Mouse (Mus musculus) lung, embryonic 14.5 days (tissue): Measurements from ENCODE around the gene Nipa1. TPM values are rescaled to one million over a fixed set of nuclear protein-coding genes. Genes with fewer than 3 reads are reported as not detected.

Experiments
- ATAC-seq: fragments of 200-750 bp; cut with Nextera tagmentation; 2 replicates; pipeline ENCODE4 v1.8.0; 2017; ENCODE audit warnings: mild to moderate bottlenecking, moderate TSS enrichment, moderate library complexity; ENCODE audit not compliant: insufficient read depth
- DNase-seq: peaks from one replicate; pipeline ENCODE4 v3.0.0-alpha.2; 2015
- H3K27ac ChIP-seq: fragments of 300-500 bp; sonication (generic); 2 replicates; pipeline ENCODE4 v1.5.1; 2014; ENCODE audit warnings: low read depth, mild to moderate bottlenecking, moderate library complexity
- H3K27me3 ChIP-seq: fragments of 300-500 bp; sonication (generic); 2 replicates; pipeline ENCODE4 v1.6.1; 2014; ENCODE audit warnings: low read length, control low read depth; ENCODE audit not compliant: insufficient read depth
- H3K36me3 ChIP-seq: fragments of 300-500 bp; sonication (generic); 2 replicates; pipeline ENCODE4 v1.6.1; 2014; ENCODE audit warnings: control low read depth; ENCODE audit not compliant: insufficient read depth
- H3K4me1 ChIP-seq: fragments of 300-500 bp; sonication (generic); 2 replicates; pipeline ENCODE4 v1.6.1; 2014; ENCODE audit warnings: antibody characterized with exemption, control low read depth; ENCODE audit not compliant: insufficient read depth
- H3K4me2 ChIP-seq: fragments of 300-500 bp; sonication (generic); 2 replicates; pipeline ENCODE4 v1.6.1; 2014; ENCODE audit warnings: mild to moderate bottlenecking
- H3K4me3 ChIP-seq: fragments of 300-500 bp; sonication (generic); 2 replicates; pipeline ENCODE4 v1.5.1; 2014; ENCODE audit warnings: low read depth, low read length
- H3K9ac ChIP-seq: fragments of 300-500 bp; sonication (generic); 2 replicates; pipeline ENCODE4 v1.6.1; 2014
- H3K9me3 ChIP-seq: fragments of 300-500 bp; sonication (generic); 2 replicates; pipeline ENCODE4 v1.6.1; 2016; ENCODE audit warnings: low read depth, low read length, control low read depth
- CTCF ChIP-seq: IDR thresholded peaks from 2 replicates; pipeline ENCODE4 v1.5.1; 2016; ENCODE audit warnings: antibody characterized with exemption, low read depth
- WGBS: fragments of 180-500 bp; shearing (Covaris S2); extraction: QIAGEN DNeasy Blood & Tissue Kit; methylation state at CpG from one replicate; pipeline ENCODE4 v1.1.7; 2014; 5-methylcytosine and 5-hydroxymethylcytosine counted together
- polyA plus RNA-seq: library from polyadenylated mRNA; unstranded; fragments of >200 nt; fragmentation: Nextera tagmentation; extraction: Ambion mirVana; gene quantifications from 2 replicates; pipeline ENCODE4 v1.2.1, GENCODE M21; 2014

Gene Nipa1
- polyA plus RNA-seq, 1 experiment from 2014 or later = 6.7 TPM

- no peaks in the 10 kb centered on the region for H3K36me3 ChIP-seq
- H3K4me1 ChIP-seq = no peaks in the 10 kb centered on the region
- H3K27ac ChIP-seq = no peak overlapping the region
- ATAC-seq = no peak
- DNase-seq = no peak
- 74% methylated on average over 1 of the region's 1 CpGs for WGBS
- H3K4me2 ChIP-seq = no peak overlapping the region
- no peak overlapping the region for H3K4me3 ChIP-seq
- no peaks in the 10 kb centered on the region for H3K27me3 ChIP-seq
- H3K9me3 ChIP-seq = no peaks in the 10 kb centered on the region
- TF ChIP-seq CTCF = no peak
- no peak overlapping the region for H3K9ac ChIP-seq
Measured at GRCm38 (mm10) chr7:56047178-56047577, 27.4 kb upstream of the Nipa1 start.

DNA sequence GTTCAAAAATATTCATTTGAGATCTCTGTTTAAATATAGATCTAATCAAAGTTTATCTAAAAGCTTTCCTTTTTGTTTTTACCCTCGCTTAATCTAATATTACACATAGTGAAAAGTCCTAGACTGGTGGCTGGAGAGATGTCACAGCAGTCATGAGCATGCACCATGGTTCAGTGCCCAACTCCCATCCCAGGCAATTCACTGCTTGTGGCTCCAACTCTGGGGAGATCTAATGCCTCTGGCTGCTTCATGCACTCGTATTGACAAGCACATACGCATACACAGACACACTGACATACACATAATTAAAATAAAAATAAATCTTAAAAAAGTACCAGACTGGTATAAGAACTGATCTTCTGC lies 24.5 kb upstream of the Nipa1 start:
- no peak for DNase-seq
- Histone ChIP-seq H3K4me2 (no peak overlapping the region), H3K36me3 (no peaks in the 10 kb centered on the region), H3K4me3 (no peak overlapping the region), H3K4me1 (no peaks in the 10 kb centered on the region), H3K27me3 (no peaks in the 10 kb centered on the region), H3K27ac (no peak overlapping the region), H3K9ac (no peak overlapping the region), H3K9me3 (no peaks in the 10 kb centered on the region)
- no peak for ATAC-seq
- TF ChIP-seq CTCF = no peak
- 76% methylated on average over 3 of the region's 3 CpGs for WGBS

DNA sequence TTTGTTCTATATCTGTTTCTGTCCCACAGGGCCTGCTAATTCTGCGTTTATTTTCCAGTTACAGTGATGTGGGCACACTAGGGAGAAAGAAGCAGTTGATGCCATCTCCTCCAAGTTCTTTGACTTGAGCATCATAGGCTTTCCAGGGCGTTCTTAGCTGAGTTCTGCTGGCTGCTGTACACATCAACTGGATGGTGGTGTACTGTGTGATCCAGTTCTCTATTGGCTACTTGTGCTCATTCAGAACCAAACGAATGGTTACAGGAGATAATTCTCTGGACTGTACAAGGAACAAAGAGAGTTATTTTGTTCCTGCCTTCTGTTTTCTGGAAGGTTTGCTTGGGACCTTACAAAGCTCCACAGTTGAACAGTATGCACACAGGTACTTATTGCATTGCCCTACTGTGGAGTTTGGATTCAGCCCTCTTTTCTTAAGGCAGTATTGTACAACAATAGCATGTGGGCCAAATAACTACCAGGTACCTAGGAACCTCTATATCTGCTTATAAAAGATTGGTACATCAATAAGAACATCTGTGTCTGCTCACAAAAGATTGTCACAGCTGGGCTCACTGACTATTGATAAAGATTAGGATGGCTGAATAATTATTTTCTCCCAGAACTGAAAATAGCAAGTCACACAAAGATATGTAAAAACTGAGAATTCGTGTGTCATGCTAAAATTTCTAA lies 24.0 kb upstream of the Nipa1 start:
- no peaks in the 10 kb centered on the region for H3K4me1 ChIP-seq
- WGBS = 59% methylated on average over 4 of the region's 4 CpGs
- no peaks in the 10 kb centered on the region for H3K27me3 ChIP-seq
- TF ChIP-seq CTCF = no peak
- no peaks in the 10 kb centered on the region for H3K36me3 ChIP-seq
- DNase-seq (no peak), ATAC-seq (no peak)
- no peak overlapping the region for H3K4me2 ChIP-seq
- no peak overlapping the region for H3K9ac ChIP-seq
- no peak overlapping the region for H3K4me3 ChIP-seq
- no peaks in the 10 kb centered on the region for H3K9me3 ChIP-seq
- no peak overlapping the region for H3K27ac ChIP-seq

GRCm38 (mm10) chr7:56042353-56042752 lies 22.6 kb upstream of the Nipa1 start:
- H3K9me3 ChIP-seq = no peaks in the 10 kb centered on the region
- no peak for ATAC-seq
- no peak overlapping the region for H3K4me2 ChIP-seq
- no peaks in the 10 kb centered on the region for H3K4me1 ChIP-seq
- TF ChIP-seq CTCF = peak; percentile 80
- no peak overlapping the region for H3K4me3 ChIP-seq
- no peak overlapping the region for H3K27ac ChIP-seq
- no peak overlapping the region for H3K9ac ChIP-seq
- no peaks in the 10 kb centered on the region for H3K36me3 ChIP-seq
- 13% methylated on average over 5 of the region's 5 CpGs for WGBS
- H3K27me3 ChIP-seq = no peaks in the 10 kb centered on the region
- peak; percentile 82 for DNase-seq

DNA sequence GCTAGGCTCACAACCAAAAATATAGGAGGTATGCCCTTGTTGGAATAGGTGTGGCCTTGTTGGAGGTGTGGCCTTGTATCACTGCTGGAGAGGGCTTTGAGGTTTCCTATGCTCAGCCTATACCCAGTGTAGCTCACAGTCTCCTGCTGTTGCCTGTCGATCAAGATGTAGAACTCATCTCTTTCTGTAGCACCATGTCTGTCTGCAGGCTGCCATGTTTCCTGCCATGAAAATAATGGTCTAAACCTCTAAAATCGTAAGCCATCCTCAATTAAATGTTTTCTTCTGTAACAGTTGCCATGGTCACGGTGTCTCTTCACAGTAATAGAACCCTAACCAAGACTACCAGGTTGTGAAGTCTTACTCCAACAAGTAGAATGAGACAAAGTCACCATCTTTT lies 3.8 kb upstream of the Nipa1 start:
- Histone ChIP-seq H3K4me1 (no peaks in the 10 kb centered on the region), H3K4me3 (no peak overlapping the region), H3K36me3 (no peaks in the 10 kb centered on the region), H3K9ac (no peak overlapping the region), H3K9me3 (no peaks in the 10 kb centered on the region), H3K27me3 (no peaks in the 10 kb centered on the region), H3K4me2 (no peak overlapping the region), H3K27ac (no peak overlapping the region)
- TF ChIP-seq CTCF = no peak
- 86% methylated on average over 3 of the region's 3 CpGs for WGBS
- ATAC-seq (no peak), DNase-seq (no peak)

DNA sequence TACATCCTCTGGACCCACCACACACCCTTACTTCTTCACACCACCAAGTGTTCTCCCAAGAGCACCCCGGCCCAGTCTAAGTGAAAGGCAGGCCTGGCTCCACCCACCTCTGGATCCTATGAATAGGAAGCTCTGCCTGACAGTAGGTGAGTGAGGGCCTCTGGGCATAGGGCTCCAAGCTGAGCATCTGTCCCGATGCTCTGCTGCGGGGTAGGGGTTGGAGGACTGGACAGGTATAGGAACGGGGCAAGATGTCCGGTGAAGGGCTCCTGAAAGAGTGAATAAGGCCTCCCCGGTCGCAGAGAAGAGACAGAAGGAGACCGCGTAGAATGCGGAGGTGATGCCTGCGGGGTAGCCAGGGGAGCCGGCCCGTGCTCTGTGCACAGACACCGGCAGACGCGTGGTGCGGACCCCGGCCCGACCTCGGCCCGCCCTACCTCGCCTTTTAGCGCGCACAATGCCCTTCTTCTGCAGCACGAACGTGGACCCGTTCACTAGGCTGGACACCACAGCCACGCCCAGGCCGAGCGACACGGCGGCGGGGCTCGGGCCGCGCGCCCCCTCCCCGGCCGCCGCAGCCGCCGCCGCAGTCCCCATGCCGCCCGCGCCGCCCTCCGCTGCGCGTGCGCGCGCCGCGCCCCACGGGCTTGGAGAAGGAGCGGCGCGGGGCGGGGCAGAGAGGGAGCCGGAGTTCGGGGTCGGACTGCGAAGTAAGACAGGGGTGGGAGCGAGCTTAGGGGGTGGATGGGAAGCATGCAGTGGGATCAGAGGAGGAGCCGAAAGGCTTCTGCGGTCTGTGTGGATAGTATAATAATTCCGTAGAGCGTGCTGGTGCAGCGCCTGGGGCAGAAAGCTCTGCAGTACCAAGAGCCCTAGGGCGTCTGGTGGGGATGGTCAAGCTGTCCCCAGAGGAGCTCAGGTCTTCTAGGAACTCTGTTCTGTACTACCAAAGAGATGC lies 503 bp downstream of the Nipa1 start:
- TF ChIP-seq CTCF = no peak
- peak overlapping the region; percentile 73 for H3K27ac ChIP-seq

GRCm38 (mm10) chr7:56018446-56018971 lies 1.2 kb downstream of the Nipa1 start:
- Histone ChIP-seq H3K9me3 (no peaks in the 10 kb centered on the region), H3K27me3 (no peaks in the 10 kb centered on the region), H3K4me1 (no peaks in the 10 kb centered on the region), H3K9ac (peak overlapping the region; percentile 79), H3K36me3 (no peaks in the 10 kb centered on the region), H3K27ac (no peak overlapping the region; the same call in 1 of the 2 replicates), H3K4me3 (peak overlapping the region; percentile 76), H3K4me2 (peak overlapping the region; percentile 78)
- ATAC-seq = peak; percentile 29
- no peak for TF ChIP-seq CTCF
- 31% methylated on average over 7 of the region's 7 CpGs for WGBS
- DNase-seq = peak; percentile 20

More for the DNA sequence above, 503 bp downstream of the Nipa1 start:
- Histone ChIP-seq H3K4me1 (no peaks in the 10 kb centered on the region), H3K9ac (peak overlapping the region; percentile 79), H3K27me3 (no peaks in the 10 kb centered on the region), H3K36me3 (no peaks in the 10 kb centered on the region), H3K9me3 (no peaks in the 10 kb centered on the region), H3K4me3 (peak overlapping the region; percentile 76), H3K4me2 (peak overlapping the region; percentile 78)
- DNase-seq (peak; percentile 89), ATAC-seq (peak; percentile 96)
- under 1% methylated on average over 69 of the region's 71 CpGs for WGBS
